Mouse (Mus musculus) liver, postnatal 0 days (tissue): ENCODE results near the gene Il21r. TPM values are rescaled to one million over a fixed set of nuclear protein-coding genes. Genes with fewer than 3 reads are reported as not detected.
A peak's percentile ranks its signal among the peaks of the same experiment; 100 is the strongest.

Experiments
- ATAC-seq: fragments of 200-750 bp; cut with Nextera tagmentation; 2 replicates; pipeline ENCODE4 v1.8.0; 2017; ENCODE audit warnings: mild to moderate bottlenecking, moderate library complexity
- DNase-seq: peaks from one replicate; pipeline ENCODE4 v3.0.0-alpha.2; 2016
- H3K27ac ChIP-seq: fragments of 300-500 bp; sonication (generic); 2 replicates; pipeline ENCODE4 v1.5.1; 2014; ENCODE audit warnings: antibody characterized with exemption, moderate library complexity, mild to moderate bottlenecking, low read depth
- H3K27me3 ChIP-seq: fragments of 300-500 bp; sonication (generic); 2 replicates; pipeline ENCODE4 v1.6.1; 2014; ENCODE audit warnings: low read length, control low read depth, mixed read lengths; ENCODE audit not compliant: insufficient read depth
- H3K36me3 ChIP-seq: fragments of 300-500 bp; sonication (generic); replicated peaks from 2 replicates; pipeline ENCODE4 v1.6.1; 2014; ENCODE audit warnings: mild to moderate bottlenecking, control low read depth, low read length, moderate library complexity, mixed read lengths; ENCODE audit not compliant: insufficient read depth
- H3K4me1 ChIP-seq: fragments of 300-500 bp; sonication (generic); 2 replicates; pipeline ENCODE4 v1.6.1; 2014; ENCODE audit warnings: antibody characterized with exemption, mild to moderate bottlenecking, control low read depth; ENCODE audit not compliant: insufficient read depth
- H3K4me2 ChIP-seq: fragments of 300-500 bp; sonication (generic); 2 replicates; pipeline ENCODE4 v1.6.1; 2014; ENCODE audit warnings: low read depth, mild to moderate bottlenecking, low read length, moderate library complexity, mixed read lengths
- H3K4me3 ChIP-seq: fragments of 300-500 bp; sonication (generic); 2 replicates; pipeline ENCODE4 v1.5.1; 2014; ENCODE audit warnings: low read depth, low read length
- H3K9ac ChIP-seq: fragments of 300-500 bp; sonication (generic); replicated peaks from 2 replicates; pipeline ENCODE4 v1.6.1; 2014; ENCODE audit warnings: mild to moderate bottlenecking, moderate library complexity
- H3K9me3 ChIP-seq: fragments of 300-500 bp; sonication (generic); 2 replicates; pipeline ENCODE4 v1.6.1; 2016; ENCODE audit warnings: mild to moderate bottlenecking, control low read depth, low read length, mixed read lengths
- CTCF ChIP-seq: sonication (generic); IDR thresholded peaks from 2 replicates; pipeline ENCODE4 v1.5.1; 2016; ENCODE audit warnings: antibody characterized with exemption, low read depth
- EP300 ChIP-seq: IDR thresholded peaks from 2 replicates; pipeline ENCODE4 v1.6.1; 2016; ENCODE audit warnings: antibody characterized with exemption, low read depth, mild to moderate bottlenecking
- WGBS: fragments of 180-500 bp; shearing (Covaris S2); extraction: QIAGEN DNeasy Blood & Tissue Kit; methylation state at CpG from one replicate; pipeline ENCODE4 v1.1.7; 2014; ENCODE audit not compliant: insufficient replicate concordance; 5-methylcytosine and 5-hydroxymethylcytosine counted together
- polyA plus RNA-seq: library from polyadenylated mRNA; unstranded; fragments of >200 nt; fragmentation: Nextera tagmentation; extraction: Ambion mirVana; gene quantifications from 2 replicates; pipeline ENCODE4 v1.2.1, GENCODE M21; 2015

Gene Il21r
- polyA plus RNA-seq, 1 experiment from 2014 or later, result 0.70 TPM

- 0 out of 2 replicates have a peak, but pooled peaks have one; percentile 3 for TF ChIP-seq CTCF
- TF ChIP-seq EP300, result no peak
- no peak overlapping the region for H3K4me2 ChIP-seq
- H3K4me3 ChIP-seq, result no peak overlapping the region
- no peak overlapping the region for H3K27ac ChIP-seq
- peaks cover 20% of the 10 kb centered on the region for H3K4me1 ChIP-seq
- H3K36me3 ChIP-seq, result peaks cover 92% of the 10 kb centered on the region
- H3K27me3 ChIP-seq, result no peaks in the 10 kb centered on the region
- H3K9me3 ChIP-seq, result no peaks in the 10 kb centered on the region
- DNase-seq (no peak), ATAC-seq (no peak)
- WGBS, result 75% methylated on average over 6 of the region's 6 CpGs
- no peak overlapping the region for H3K9ac ChIP-seq
Measured at GRCm38 (mm10) chr7:125572737-125573136, 30.5 kb upstream of the Il21r start.

GRCm38 (mm10) chr7:125573849-125574248, 29.4 kb upstream of the Il21r start:
- no peak for DNase-seq
- no peak overlapping the region for H3K9ac ChIP-seq
- H3K4me3 ChIP-seq, result no peak overlapping the region
- H3K36me3 ChIP-seq, result peaks cover 81% of the 10 kb centered on the region
- H3K27me3 ChIP-seq, result no peaks in the 10 kb centered on the region
- H3K4me2 ChIP-seq, result no peak overlapping the region
- 52% methylated on average over 2 of the region's 2 CpGs for WGBS
- no peaks in the 10 kb centered on the region for H3K9me3 ChIP-seq
- H3K4me1 ChIP-seq, result peaks cover 27% of the 10 kb centered on the region
- no peak for TF ChIP-seq EP300
- no peak for TF ChIP-seq CTCF
- ATAC-seq, result no peak
- H3K27ac ChIP-seq, result no peak overlapping the region

GRCm38 (mm10) chr7:125574832-125575231, 28.4 kb upstream of the Il21r start:
- ATAC-seq, result no peak
- WGBS, result 77% methylated on average over 3 of the region's 3 CpGs
- TF ChIP-seq CTCF (no peak), EP300 (no peak)
- DNase-seq, result no peak
- peaks cover 72% of the 10 kb centered on the region for H3K36me3 ChIP-seq
- H3K9ac ChIP-seq, result no peak overlapping the region
- H3K4me3 ChIP-seq, result no peak overlapping the region
- H3K4me1 ChIP-seq, result peaks cover 28% of the 10 kb centered on the region
- H3K9me3 ChIP-seq, result no peaks in the 10 kb centered on the region
- no peaks in the 10 kb centered on the region for H3K27me3 ChIP-seq
- no peak overlapping the region for H3K4me2 ChIP-seq
- H3K27ac ChIP-seq, result no peak overlapping the region

- WGBS, result 72% methylated on average over 16 of the region's 16 CpGs
- H3K4me1 ChIP-seq, result peaks cover 34% of the 10 kb centered on the region
- no peak for ATAC-seq
- no peak overlapping the region for H3K9ac ChIP-seq
- peaks cover 61% of the 10 kb centered on the region for H3K36me3 ChIP-seq
- no peak overlapping the region for H3K4me2 ChIP-seq
- TF ChIP-seq EP300, result no peak
- no peak for TF ChIP-seq CTCF
- no peak overlapping the region for H3K4me3 ChIP-seq
- no peaks in the 10 kb centered on the region for H3K9me3 ChIP-seq
- DNase-seq, result no peak
- H3K27me3 ChIP-seq, result no peaks in the 10 kb centered on the region
- 0 out of 2 replicates have a peak overlapping the region, but pooled peaks have one; percentile 48 for H3K27ac ChIP-seq
Measured at GRCm38 (mm10) chr7:125575738-125576540, 27.3 kb upstream of the Il21r start.

- H3K4me3 ChIP-seq, result no peak overlapping the region
- H3K4me2 ChIP-seq, result no peak overlapping the region
- peaks cover 45% of the 10 kb centered on the region for H3K4me1 ChIP-seq
- 68% methylated on average over 7 of the region's 7 CpGs for WGBS
- TF ChIP-seq EP300, result no peak
- TF ChIP-seq CTCF, result no peak
- DNase-seq, result no peak
- no peak for ATAC-seq
- H3K9ac ChIP-seq, result no peak overlapping the region
- peaks cover 51% of the 10 kb centered on the region for H3K36me3 ChIP-seq
- H3K9me3 ChIP-seq, result no peaks in the 10 kb centered on the region
- peak overlapping the region; percentile 68 for H3K27ac ChIP-seq
- no peaks in the 10 kb centered on the region for H3K27me3 ChIP-seq
Measured at GRCm38 (mm10) chr7:125576982-125577381, 26.2 kb upstream of the Il21r start.

GRCm38 (mm10) chr7:125577486-125578088, 25.6 kb upstream of the Il21r start:
- no peaks in the 10 kb centered on the region for H3K27me3 ChIP-seq
- no peak overlapping the region for H3K4me3 ChIP-seq
- peaks cover 45% of the 10 kb centered on the region for H3K36me3 ChIP-seq
- H3K4me1 ChIP-seq, result peaks cover 46% of the 10 kb centered on the region
- TF ChIP-seq EP300 (peak; percentile 84), CTCF (peak; percentile 25; the same call in 1 of the 2 replicates)
- H3K9ac ChIP-seq, result no peak overlapping the region
- no peak overlapping the region for H3K4me2 ChIP-seq
- peak; percentile 68 for ATAC-seq
- H3K9me3 ChIP-seq, result no peaks in the 10 kb centered on the region
- peak; percentile 46 for DNase-seq
- peak overlapping the region; percentile 68 for H3K27ac ChIP-seq
- 47% methylated on average over 11 of the region's 11 CpGs for WGBS
